Mouse (Mus musculus) liver, embryonic 13.5 days (tissue): ENCODE measurements around the gene Cbln1. TPM values are rescaled to one million over a fixed set of nuclear protein-coding genes. Genes with fewer than 3 reads are reported as not detected.

Experiments used
- ATAC-seq: fragments of 200-750 bp; cut with Nextera tagmentation; 2 replicates; pipeline ENCODE4 v1.8.0; 2017; ENCODE audit warnings: low read depth, mild to moderate bottlenecking, moderate number of reproducible peaks, moderate library complexity
- DNase-seq: peaks from one replicate; pipeline ENCODE4 v3.0.0; 2022
- H3K27ac ChIP-seq: fragments of 300-500 bp; sonication (generic); 2 replicates; pipeline ENCODE4 v1.5.1; 2015; ENCODE audit warnings: moderate library complexity, mild to moderate bottlenecking, inconsistent platforms
- H3K27me3 ChIP-seq: fragments of 300-500 bp; sonication (generic); 2 replicates; pipeline ENCODE4 v1.6.1; 2015; ENCODE audit warnings: mild to moderate bottlenecking, inconsistent platforms
- H3K36me3 ChIP-seq: fragments of 300-500 bp; sonication (generic); 2 replicates; pipeline ENCODE4 v1.6.1; 2015; ENCODE audit warnings: mild to moderate bottlenecking, inconsistent platforms
- H3K4me1 ChIP-seq: fragments of 300-500 bp; sonication (generic); replicated peaks from 2 replicates; pipeline ENCODE4 v1.6.1; 2015; ENCODE audit warnings: inconsistent platforms
- H3K4me2 ChIP-seq: fragments of 300-500 bp; sonication (generic); 2 replicates; pipeline ENCODE4 v1.6.1; 2015; ENCODE audit warnings: inconsistent platforms, mild to moderate bottlenecking, moderate library complexity
- H3K4me3 ChIP-seq: fragments of 300-500 bp; sonication (generic); replicated peaks from 2 replicates; pipeline ENCODE4 v1.5.1; 2015; ENCODE audit warnings: mild to moderate bottlenecking, inconsistent platforms
- H3K9ac ChIP-seq: fragments of 300-500 bp; sonication (generic); 2 replicates; pipeline ENCODE4 v1.6.1; 2015; ENCODE audit warnings: mild to moderate bottlenecking, inconsistent platforms
- H3K9me3 ChIP-seq: fragments of 300-500 bp; sonication (generic); replicated peaks from 2 replicates; pipeline ENCODE4 v1.6.1; 2016; ENCODE audit warnings: inconsistent platforms
- WGBS: fragments of 180-500 bp; shearing (Covaris S2); methylation state at CpG from one replicate; pipeline ENCODE4 v1.1.7; 2015; ENCODE audit not compliant: insufficient replicate concordance; 5-methylcytosine and 5-hydroxymethylcytosine counted together
- polyA plus RNA-seq: library from polyadenylated mRNA; unstranded; fragments of >200 nt; fragmentation: Nextera tagmentation; extraction: Ambion mirVana; gene quantifications from 2 replicates; pipeline ENCODE4 v1.2.1, GENCODE M21; 2015

The Cbln1 gene
- polyA plus RNA-seq, 1 experiment from 2014 or later = 0.05 TPM

DNA sequence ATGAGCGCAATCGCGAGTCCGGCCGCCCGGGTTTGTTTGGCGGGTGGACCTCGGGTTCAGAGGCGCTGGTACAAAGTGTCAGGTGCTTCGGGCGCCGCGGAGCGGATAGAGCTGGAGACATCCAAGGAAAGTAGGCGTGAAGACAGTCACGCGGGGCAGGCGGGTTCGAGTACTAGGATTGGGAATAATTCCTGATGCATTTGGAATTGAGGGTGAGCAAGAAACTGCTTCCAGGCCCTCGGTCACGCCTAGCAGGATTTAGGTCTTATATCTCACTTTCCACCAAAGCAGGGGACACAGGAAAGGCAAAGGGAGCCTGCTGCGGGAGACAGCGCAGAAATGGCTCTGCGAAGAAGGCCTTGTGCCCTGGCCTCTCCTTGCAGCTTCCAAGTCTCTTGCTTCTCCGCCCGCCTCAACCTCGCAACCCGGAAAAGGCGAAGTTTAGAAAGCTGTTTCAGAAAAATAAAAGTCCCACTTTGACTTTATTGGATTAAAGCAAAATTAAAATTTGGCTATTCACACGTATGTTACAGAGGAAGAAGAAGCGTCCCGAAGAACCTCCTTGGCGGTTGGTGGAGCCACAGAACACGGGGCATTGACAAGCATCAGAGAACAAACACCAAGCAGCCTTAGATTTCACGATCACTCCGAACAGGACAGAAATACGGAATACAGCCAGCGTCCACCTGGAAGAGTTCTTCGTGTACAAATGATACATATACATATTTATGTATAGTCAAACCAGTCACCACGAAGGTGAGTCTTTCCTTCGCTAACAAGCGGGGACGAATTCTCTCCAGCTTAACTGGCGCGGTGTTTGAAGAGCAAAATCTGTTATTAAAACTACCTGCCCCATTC, 3.2 kb downstream of the Cbln1 start:
- WGBS = 4% methylated on average over 45 of the region's 45 CpGs
- H3K4me2 ChIP-seq = no peak overlapping the region
- H3K27me3 ChIP-seq = peaks cover 95% of the 10 kb centered on the region

DNA sequence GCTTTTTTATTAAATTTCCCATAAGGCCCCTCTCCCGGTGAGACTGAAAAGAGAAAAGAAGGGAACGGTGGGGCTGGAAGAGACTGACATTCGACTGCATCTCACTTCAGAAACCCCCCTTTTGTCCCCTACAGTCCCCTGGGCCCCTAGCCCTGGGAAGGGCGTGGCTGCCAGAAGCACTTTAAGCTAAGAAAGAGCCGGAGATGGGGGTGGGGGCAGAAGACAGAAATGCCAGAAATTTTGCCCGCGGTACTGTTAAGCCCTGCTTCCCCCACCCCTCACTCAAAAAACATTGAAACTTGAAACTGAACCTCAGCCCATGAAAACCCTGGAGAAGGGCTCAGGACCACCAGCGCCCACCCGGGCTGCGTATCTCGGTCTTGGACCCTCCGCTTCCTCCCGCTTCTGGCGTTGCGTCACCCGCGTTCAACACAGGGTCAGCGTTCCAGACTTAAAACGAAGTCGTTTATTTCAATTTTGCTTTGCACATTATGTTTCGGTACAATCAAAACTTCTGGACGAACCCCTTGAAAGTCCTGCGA, 3.9 kb downstream of the Cbln1 start:
- no peak for DNase-seq
- WGBS = 3% methylated on average over 23 of the region's 23 CpGs
- Histone ChIP-seq H3K4me1 (peaks cover 14% of the 10 kb centered on the region), H3K27ac (no peak overlapping the region), H3K4me2 (no peak overlapping the region), H3K9ac (no peak overlapping the region), H3K9me3 (no peaks in the 10 kb centered on the region), H3K4me3 (no peak overlapping the region), H3K36me3 (no peaks in the 10 kb centered on the region), H3K27me3 (peaks cover 88% of the 10 kb centered on the region)
- ATAC-seq = no peak

More for the DNA sequence above, 3.2 kb downstream of the Cbln1 start:
- no peak overlapping the region for H3K9ac ChIP-seq
- H3K4me3 ChIP-seq = no peak overlapping the region
- H3K9me3 ChIP-seq = no peaks in the 10 kb centered on the region
- peaks cover 14% of the 10 kb centered on the region for H3K4me1 ChIP-seq
- no peaks in the 10 kb centered on the region for H3K36me3 ChIP-seq
- ATAC-seq (no peak), DNase-seq (no peak)
- H3K27ac ChIP-seq = no peak overlapping the region

DNA sequence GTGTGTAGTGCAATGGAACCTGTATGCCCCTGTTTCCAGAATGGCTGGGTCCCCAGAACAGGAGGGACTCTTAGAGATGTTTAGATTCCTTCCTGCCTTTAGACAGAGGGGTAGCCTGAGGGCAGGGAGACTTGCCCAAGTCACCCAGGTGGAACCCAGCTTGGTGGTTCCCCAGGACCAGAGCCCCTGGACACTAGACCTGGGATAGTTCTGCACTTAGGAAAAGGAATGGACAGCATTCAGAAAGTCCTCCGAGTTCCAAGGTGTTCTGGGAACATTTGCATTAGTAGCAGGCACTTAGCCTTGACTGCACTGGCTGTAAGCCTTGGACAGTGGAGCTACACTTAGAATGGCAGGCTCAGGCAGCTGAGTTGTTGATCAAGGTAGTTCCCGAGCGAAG, 4.5 kb downstream of the Cbln1 start:
- WGBS = 21% methylated on average over 3 of the region's 3 CpGs

DNA sequence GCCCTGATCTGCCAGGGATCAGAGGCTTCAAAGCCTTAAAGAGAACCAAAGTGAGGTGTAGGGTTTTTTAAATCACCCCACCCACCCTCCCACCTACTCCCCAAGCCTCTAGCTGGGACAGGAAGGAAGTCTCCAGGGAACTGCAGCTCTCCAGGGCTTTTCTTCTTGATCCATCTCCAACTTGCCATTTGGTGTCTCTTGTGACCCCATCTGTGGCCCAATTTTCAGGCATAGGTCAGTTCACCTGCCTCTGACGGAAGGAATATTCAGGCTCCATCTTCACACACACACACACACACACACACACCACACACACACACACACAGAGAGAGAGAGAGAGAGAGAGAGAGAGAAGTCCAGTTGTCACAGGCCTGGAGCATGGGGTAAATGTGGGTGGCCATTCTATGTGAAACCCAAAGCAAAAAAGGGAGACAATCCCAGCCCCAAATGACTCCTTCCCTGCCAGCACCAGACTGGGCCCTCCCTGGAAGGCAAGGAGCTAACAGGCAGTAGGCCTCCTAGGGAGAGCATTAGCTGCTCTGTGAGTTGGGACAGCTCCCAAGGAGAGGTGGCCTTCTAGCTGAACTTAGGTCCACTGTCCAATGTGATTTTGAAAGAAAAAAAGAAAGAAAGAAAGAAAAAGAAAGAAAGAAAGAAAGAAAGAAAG, 5.3 kb downstream of the Cbln1 start:
- Histone ChIP-seq H3K9me3 (no peaks in the 10 kb centered on the region), H3K27ac (no peak overlapping the region), H3K4me3 (no peak overlapping the region), H3K27me3 (peaks cover 73% of the 10 kb centered on the region), H3K36me3 (no peaks in the 10 kb centered on the region), H3K9ac (no peak overlapping the region), H3K4me1 (peaks cover 2% of the 10 kb centered on the region), H3K4me2 (no peak overlapping the region)
- WGBS = 50% methylated on average over 1 of the region's 1 CpGs
- ATAC-seq = no peak
- DNase-seq = no peak

More for the DNA sequence above, 4.5 kb downstream of the Cbln1 start:
- DNase-seq (no peak), ATAC-seq (no peak)
- no peak overlapping the region for H3K4me2 ChIP-seq
- H3K36me3 ChIP-seq = no peaks in the 10 kb centered on the region
- H3K9ac ChIP-seq = no peak overlapping the region
- H3K4me1 ChIP-seq = peaks cover 8% of the 10 kb centered on the region
- H3K27me3 ChIP-seq = peaks cover 82% of the 10 kb centered on the region
- H3K9me3 ChIP-seq = no peaks in the 10 kb centered on the region
- H3K27ac ChIP-seq = no peak overlapping the region
- no peak overlapping the region for H3K4me3 ChIP-seq

DNA sequence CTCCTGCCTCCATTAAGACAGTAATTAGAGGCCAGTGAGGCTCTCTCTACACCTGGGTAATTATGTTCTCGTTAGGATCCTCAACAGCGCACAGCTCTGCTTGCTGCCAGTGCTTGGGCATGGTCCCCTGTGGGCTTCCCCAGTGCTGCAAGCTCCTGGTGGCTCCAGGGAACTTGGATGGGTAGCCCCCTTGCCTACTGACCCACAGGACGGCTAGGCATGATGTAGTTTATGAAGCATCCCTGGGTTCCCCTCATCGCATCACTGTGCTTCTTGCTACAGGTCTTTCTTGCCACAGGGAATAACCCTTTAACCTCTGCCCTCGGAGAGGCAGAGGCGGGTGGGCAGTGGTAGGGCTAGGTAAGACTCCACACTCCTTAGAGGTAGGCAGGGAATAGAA, 6.1 kb downstream of the Cbln1 start:
- Histone ChIP-seq H3K9ac (no peak overlapping the region), H3K4me2 (no peak overlapping the region), H3K4me1 (no peaks in the 10 kb centered on the region), H3K4me3 (no peak overlapping the region), H3K9me3 (no peaks in the 10 kb centered on the region), H3K27ac (no peak overlapping the region), H3K36me3 (no peaks in the 10 kb centered on the region), H3K27me3 (peaks cover 66% of the 10 kb centered on the region)
- no peak for ATAC-seq
- 47% methylated on average over 6 of the region's 6 CpGs for WGBS
- no peak for DNase-seq

DNA sequence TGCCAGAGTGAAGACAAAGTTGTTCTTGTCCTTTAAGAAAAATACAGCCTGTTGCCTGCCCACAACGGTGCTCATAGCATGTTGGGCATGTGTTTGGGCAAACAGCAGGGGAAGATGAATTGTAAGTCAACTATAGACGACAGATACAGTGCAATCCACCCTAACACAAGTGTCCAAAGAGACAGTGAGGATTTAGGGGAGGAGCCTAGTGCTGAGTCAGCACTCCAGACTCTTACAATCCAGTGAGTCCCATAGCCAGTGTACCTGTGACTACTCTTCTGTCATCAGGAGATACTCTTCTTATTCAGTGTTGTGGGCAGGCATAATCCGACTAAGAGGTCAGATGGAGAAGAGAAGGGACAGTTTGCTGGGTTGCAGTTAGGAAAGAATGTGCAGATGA, 8.0 kb downstream of the Cbln1 start:
- H3K9ac ChIP-seq = no peak overlapping the region
- H3K4me3 ChIP-seq = no peak overlapping the region
- H3K4me2 ChIP-seq = no peak overlapping the region
- H3K4me1 ChIP-seq = no peaks in the 10 kb centered on the region
- WGBS = 56% methylated on average over 3 of the region's 3 CpGs
- H3K27me3 ChIP-seq = peaks cover 47% of the 10 kb centered on the region
- no peak for DNase-seq
- ATAC-seq = no peak
- no peak overlapping the region for H3K27ac ChIP-seq
- no peaks in the 10 kb centered on the region for H3K36me3 ChIP-seq
- H3K9me3 ChIP-seq = no peaks in the 10 kb centered on the region

DNA sequence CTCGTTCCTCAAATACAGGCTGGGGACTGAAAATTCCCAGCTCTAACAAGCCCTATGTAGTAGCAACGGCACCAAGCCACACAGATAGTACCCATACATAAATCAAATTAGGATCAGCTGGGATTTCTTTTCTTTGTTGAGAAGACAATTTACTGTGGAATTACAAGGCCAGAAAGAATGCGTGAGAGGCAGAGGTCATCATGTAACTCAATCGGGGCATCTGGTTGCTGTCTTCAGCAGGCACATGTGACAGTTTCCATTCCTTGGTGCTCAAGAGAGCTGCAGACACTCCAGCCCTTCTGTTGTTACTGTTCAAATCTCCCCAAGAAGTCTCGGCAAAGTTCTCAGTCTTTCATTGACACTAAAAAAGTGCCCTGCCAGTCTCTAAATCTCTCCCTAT, 10.6 kb downstream of the Cbln1 start:
- no peaks in the 10 kb centered on the region for H3K9me3 ChIP-seq
- H3K36me3 ChIP-seq = no peaks in the 10 kb centered on the region
- no peaks in the 10 kb centered on the region for H3K4me1 ChIP-seq
- H3K4me2 ChIP-seq = no peak overlapping the region
- peaks cover 21% of the 10 kb centered on the region for H3K27me3 ChIP-seq
- no peak for ATAC-seq
- 53% methylated on average over 5 of the region's 5 CpGs for WGBS
- no peak overlapping the region for H3K9ac ChIP-seq
- no peak overlapping the region for H3K27ac ChIP-seq
- no peak overlapping the region for H3K4me3 ChIP-seq
- DNase-seq = no peak

DNA sequence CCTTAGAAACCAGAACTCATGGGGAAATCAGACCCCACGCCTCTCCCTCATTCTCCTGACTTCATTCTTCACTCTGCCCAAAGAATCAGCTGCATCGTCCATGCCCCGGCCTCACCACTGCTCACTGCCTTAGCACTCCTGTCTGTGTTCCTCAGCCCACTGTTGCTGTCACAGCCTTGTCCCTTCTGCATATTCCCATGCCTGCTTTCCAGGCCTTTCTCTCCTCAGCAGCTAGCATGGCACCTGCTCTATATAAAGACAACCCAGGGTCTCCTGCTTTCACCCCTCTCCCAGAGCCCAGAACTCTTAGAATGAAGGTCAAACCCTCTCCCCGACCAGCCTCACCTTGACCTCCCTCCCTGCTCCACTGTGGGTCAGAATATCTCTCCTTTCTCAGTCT, 15.5 kb downstream of the Cbln1 start:
- Histone ChIP-seq H3K27ac (no peak overlapping the region), H3K4me2 (no peak overlapping the region), H3K4me3 (no peak overlapping the region), H3K36me3 (no peaks in the 10 kb centered on the region), H3K4me1 (no peaks in the 10 kb centered on the region), H3K9ac (no peak overlapping the region), H3K27me3 (no peaks in the 10 kb centered on the region), H3K9me3 (no peaks in the 10 kb centered on the region)
- ATAC-seq = no peak
- DNase-seq = no peak
- WGBS = 61% methylated on average over 4 of the region's 4 CpGs

DNA sequence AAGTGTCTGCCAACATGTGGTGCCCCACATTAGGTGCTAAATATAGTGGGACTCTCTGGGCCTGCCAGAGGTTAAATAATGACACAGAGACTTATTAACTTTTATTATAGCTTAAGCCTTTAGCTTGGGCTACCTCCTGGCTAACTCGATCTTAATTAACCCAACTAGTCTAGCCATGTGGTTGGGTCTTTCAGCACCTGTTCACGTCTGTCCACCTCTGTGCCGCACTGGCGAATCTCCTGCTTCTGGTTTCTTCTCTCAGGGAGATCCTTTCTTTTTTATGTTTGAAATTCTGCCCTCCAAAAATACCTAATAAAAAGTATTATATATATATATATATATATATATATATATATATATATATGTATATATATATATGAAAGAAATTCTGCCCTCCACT, 19.6 kb downstream of the Cbln1 start:
- no peak for DNase-seq
- Histone ChIP-seq H3K27ac (no peak overlapping the region), H3K4me3 (no peak overlapping the region), H3K9me3 (no peaks in the 10 kb centered on the region), H3K27me3 (no peaks in the 10 kb centered on the region), H3K9ac (no peak overlapping the region), H3K4me2 (no peak overlapping the region), H3K4me1 (no peaks in the 10 kb centered on the region), H3K36me3 (no peaks in the 10 kb centered on the region)
- WGBS = 65% methylated on average over 4 of the region's 4 CpGs
- ATAC-seq = no peak

DNA sequence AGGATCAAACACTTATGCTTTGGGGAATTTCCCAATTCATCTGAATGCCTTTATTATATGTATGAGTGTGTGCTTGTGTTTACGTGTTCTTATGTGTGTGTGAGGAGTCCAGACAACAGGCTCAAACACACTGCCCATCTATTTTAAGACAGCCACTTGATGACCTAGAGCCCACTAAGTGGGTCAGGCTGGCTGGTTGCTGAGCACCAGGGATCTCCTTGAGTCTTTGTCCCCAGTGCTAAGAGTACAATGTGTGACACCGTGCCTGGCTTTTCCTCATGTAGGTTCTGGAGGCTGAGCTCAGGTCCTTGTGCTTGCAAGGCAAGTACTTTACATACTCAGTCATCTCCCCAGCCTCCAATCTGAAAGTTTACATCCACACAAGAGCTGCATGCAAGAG, 20.7 kb downstream of the Cbln1 start:
- no peak overlapping the region for H3K4me2 ChIP-seq
- H3K4me1 ChIP-seq = no peaks in the 10 kb centered on the region
- no peaks in the 10 kb centered on the region for H3K9me3 ChIP-seq
- H3K36me3 ChIP-seq = no peaks in the 10 kb centered on the region
- H3K4me3 ChIP-seq = no peak overlapping the region
- H3K27me3 ChIP-seq = no peaks in the 10 kb centered on the region
- H3K27ac ChIP-seq = no peak overlapping the region
- 75% methylated on average over 2 of the region's 2 CpGs for WGBS
- DNase-seq (no peak), ATAC-seq (no peak)
- no peak overlapping the region for H3K9ac ChIP-seq

DNA sequence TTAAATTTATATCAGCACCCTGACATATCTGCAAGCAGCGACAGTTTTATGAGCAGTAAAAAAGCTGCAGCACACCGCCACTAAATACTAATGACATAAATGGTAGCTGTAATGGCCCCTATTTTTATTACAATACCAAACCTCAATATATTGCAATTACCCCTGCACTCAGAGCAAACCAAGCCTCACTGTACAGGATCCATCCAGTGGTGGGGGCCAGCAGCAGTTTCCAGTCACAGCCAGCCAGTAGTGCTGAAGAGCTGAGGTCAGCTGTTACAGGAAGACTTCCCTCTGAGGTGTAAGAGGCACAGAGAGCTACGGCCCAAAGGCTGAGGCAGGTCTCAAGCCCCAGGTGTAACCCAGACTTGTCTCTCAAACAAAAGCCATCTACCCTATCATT, 37.8 kb downstream of the Cbln1 start:
- no peak for DNase-seq
- H3K9ac ChIP-seq = no peak overlapping the region
- H3K27me3 ChIP-seq = no peaks in the 10 kb centered on the region
- ATAC-seq = no peak
- H3K4me3 ChIP-seq = no peak overlapping the region
- H3K27ac ChIP-seq = no peak overlapping the region
- no peaks in the 10 kb centered on the region for H3K4me1 ChIP-seq
- H3K9me3 ChIP-seq = no peaks in the 10 kb centered on the region
- 60% methylated on average over 3 of the region's 3 CpGs for WGBS
- H3K4me2 ChIP-seq = no peak overlapping the region
- no peaks in the 10 kb centered on the region for H3K36me3 ChIP-seq

DNA sequence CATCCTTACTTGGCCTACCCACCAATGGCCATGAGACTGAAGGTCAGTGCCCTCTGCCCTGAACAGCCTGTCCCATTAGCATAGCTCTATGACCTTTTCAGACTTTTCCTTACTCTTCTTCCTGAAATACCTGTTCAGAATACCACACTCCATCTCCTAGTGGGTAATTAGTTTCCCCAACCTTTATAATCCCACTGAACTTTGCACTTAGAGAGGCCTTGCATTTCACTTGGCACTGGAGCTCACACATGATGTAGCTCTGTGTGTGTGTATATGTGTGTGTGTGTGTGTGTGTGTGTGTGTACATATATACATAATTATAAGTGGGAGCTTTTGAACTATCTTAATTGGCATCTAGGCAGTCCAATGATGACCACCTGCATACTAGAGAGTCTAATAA, 45.2 kb downstream of the Cbln1 start:
- DNase-seq = no peak
- Histone ChIP-seq H3K4me3 (no peak overlapping the region), H3K27ac (no peak overlapping the region), H3K4me1 (no peaks in the 10 kb centered on the region), H3K4me2 (no peak overlapping the region), H3K36me3 (no peaks in the 10 kb centered on the region), H3K9me3 (no peaks in the 10 kb centered on the region), H3K27me3 (no peaks in the 10 kb centered on the region), H3K9ac (no peak overlapping the region)
- no peak for ATAC-seq
